Mouse (Mus musculus) E14TG2a.4 (cell line): Measurements from ENCODE around the gene Plekhg5.
A peak's percentile ranks its signal among the peaks of the same experiment; 100 is the strongest.

Experiments
- H3K27me3 ChIP-seq: 2 replicates; pipeline ENCODE4 v1.6.1; 2014; ENCODE audit warnings: low read length, control low read depth; ENCODE audit not compliant: insufficient read depth
- H3K36me3 ChIP-seq: 2 replicates; pipeline ENCODE4 v1.6.1; 2014; ENCODE audit warnings: low read length, control low read depth; ENCODE audit not compliant: insufficient read depth
- H3K4me1 ChIP-seq: replicated peaks from 2 replicates; pipeline ENCODE4 v1.6.1; 2014; ENCODE audit warnings: low read depth, low read length, control low read depth
- H3K4me3 ChIP-seq: replicated peaks from 2 replicates; pipeline ENCODE4 v1.5.1; 2014; ENCODE audit warnings: mild to moderate bottlenecking, low read length
- H3K9me3 ChIP-seq: 2 replicates; pipeline ENCODE4 v1.6.1; 2014; ENCODE audit warnings: low read length, control low read depth
- CTCF ChIP-seq: conservative IDR thresholded peaks from 2 replicates; pipeline ENCODE4 v1.5.1; 2014; ENCODE audit warnings: low read length
- NANOG ChIP-seq: IDR thresholded peaks from 2 replicates; pipeline ENCODE4 v1.6.1; 2014; ENCODE audit warnings: borderline replicate concordance, low read length, mixed read lengths
- POU5F1 ChIP-seq: IDR thresholded peaks from 2 replicates; pipeline ENCODE4 v1.6.1; 2014; ENCODE audit warnings: low read length, borderline replicate concordance

Gene Plekhg5

GRCm38 (mm10) chr4:152100541-152100940 lies 28.2 kb downstream of the Plekhg5 start:
- H3K4me3 ChIP-seq = peak overlapping the region; percentile 45; the same call in 1 of the 2 replicates
- peaks cover 51% of the 10 kb centered on the region for H3K36me3 ChIP-seq
- no peaks in the 10 kb centered on the region for H3K27me3 ChIP-seq
- H3K9me3 ChIP-seq = no peaks in the 10 kb centered on the region
- H3K4me1 ChIP-seq = peaks cover 95% of the 10 kb centered on the region
- TF ChIP-seq CTCF (no peak), NANOG (no peak), POU5F1 (no peak)

GRCm38 (mm10) chr4:152101081-152101653 lies 28.9 kb downstream of the Plekhg5 start:
- H3K27me3 ChIP-seq = no peaks in the 10 kb centered on the region
- peaks cover 57% of the 10 kb centered on the region for H3K36me3 ChIP-seq
- H3K4me1 ChIP-seq = peaks cover 95% of the 10 kb centered on the region
- H3K4me3 ChIP-seq = peak overlapping the region; percentile 45
- no peak for TF ChIP-seq NANOG
- no peak for TF ChIP-seq POU5F1
- TF ChIP-seq CTCF = no peak
- H3K9me3 ChIP-seq = no peaks in the 10 kb centered on the region

- H3K27me3 ChIP-seq = no peaks in the 10 kb centered on the region
- H3K9me3 ChIP-seq = no peaks in the 10 kb centered on the region
- peaks cover 65% of the 10 kb centered on the region for H3K36me3 ChIP-seq
- TF ChIP-seq NANOG (no peak), CTCF (no peak), POU5F1 (no peak)
- peak overlapping the region; percentile 45 for H3K4me3 ChIP-seq
- peaks cover 94% of the 10 kb centered on the region for H3K4me1 ChIP-seq
These were observed 29.6 kb downstream of the Plekhg5 start for GRCm38 (mm10) chr4:152101921-152102320.

GRCm38 (mm10) chr4:152103025-152103424 lies 30.7 kb downstream of the Plekhg5 start:
- no peaks in the 10 kb centered on the region for H3K27me3 ChIP-seq
- peaks cover 91% of the 10 kb centered on the region for H3K4me1 ChIP-seq
- TF ChIP-seq NANOG = no peak
- peak; percentile 88 for TF ChIP-seq CTCF

GRCm38 (mm10) chr4:152106746-152107145 lies 34.4 kb downstream of the Plekhg5 start:
- H3K27me3 ChIP-seq = no peaks in the 10 kb centered on the region
- peak overlapping the region; percentile 35 for H3K4me3 ChIP-seq
- peaks cover 91% of the 10 kb centered on the region for H3K36me3 ChIP-seq
- no peaks in the 10 kb centered on the region for H3K9me3 ChIP-seq
- H3K4me1 ChIP-seq = peaks cover 69% of the 10 kb centered on the region
- TF ChIP-seq CTCF (0 out of 2 replicates have a peak, but pooled peaks have one; percentile 18), NANOG (no peak)

More at GRCm38 (mm10) chr4:152103025-152103424, 30.7 kb downstream of the Plekhg5 start:
- peaks cover 69% of the 10 kb centered on the region for H3K36me3 ChIP-seq
- peak overlapping the region; percentile 45; the same call in 1 of the 2 replicates for H3K4me3 ChIP-seq
- no peaks in the 10 kb centered on the region for H3K9me3 ChIP-seq

GRCm38 (mm10) chr4:152107493-152107892 lies 35.2 kb downstream of the Plekhg5 start:
- Histone ChIP-seq H3K9me3 (no peaks in the 10 kb centered on the region), H3K36me3 (peaks cover 90% of the 10 kb centered on the region), H3K27me3 (no peaks in the 10 kb centered on the region), H3K4me1 (peaks cover 61% of the 10 kb centered on the region), H3K4me3 (peak overlapping the region; percentile 71)
- TF ChIP-seq NANOG = no peak
- TF ChIP-seq CTCF = no peak
- TF ChIP-seq POU5F1 = no peak

GRCm38 (mm10) chr4:152107971-152108509 lies 35.7 kb downstream of the Plekhg5 start:
- peaks cover 56% of the 10 kb centered on the region for H3K4me1 ChIP-seq
- no peaks in the 10 kb centered on the region for H3K9me3 ChIP-seq
- H3K4me3 ChIP-seq = peak overlapping the region; percentile 71
- TF ChIP-seq CTCF = no peak
- TF ChIP-seq NANOG = no peak
- no peak for TF ChIP-seq POU5F1
- H3K27me3 ChIP-seq = no peaks in the 10 kb centered on the region
- peaks cover 90% of the 10 kb centered on the region for H3K36me3 ChIP-seq

- peaks cover 54% of the 10 kb centered on the region for H3K4me1 ChIP-seq
- peaks cover 90% of the 10 kb centered on the region for H3K36me3 ChIP-seq
- no peak overlapping the region for H3K4me3 ChIP-seq
- H3K27me3 ChIP-seq = no peaks in the 10 kb centered on the region
- no peaks in the 10 kb centered on the region for H3K9me3 ChIP-seq
- no peak for TF ChIP-seq NANOG
- TF ChIP-seq CTCF = no peak
- TF ChIP-seq POU5F1 = no peak
These were observed 36.4 kb downstream of the Plekhg5 start for GRCm38 (mm10) chr4:152108673-152109072.
